Mouse (Mus musculus): ENCODE data around the gene Pde3b. TPM values are rescaled to one million over a fixed set of nuclear protein-coding genes. Genes with fewer than 3 reads are reported as not detected.

The Pde3b gene
- polyA plus RNA-seq, 1 experiment from 2014 or later = 9.2 TPM

DNA sequence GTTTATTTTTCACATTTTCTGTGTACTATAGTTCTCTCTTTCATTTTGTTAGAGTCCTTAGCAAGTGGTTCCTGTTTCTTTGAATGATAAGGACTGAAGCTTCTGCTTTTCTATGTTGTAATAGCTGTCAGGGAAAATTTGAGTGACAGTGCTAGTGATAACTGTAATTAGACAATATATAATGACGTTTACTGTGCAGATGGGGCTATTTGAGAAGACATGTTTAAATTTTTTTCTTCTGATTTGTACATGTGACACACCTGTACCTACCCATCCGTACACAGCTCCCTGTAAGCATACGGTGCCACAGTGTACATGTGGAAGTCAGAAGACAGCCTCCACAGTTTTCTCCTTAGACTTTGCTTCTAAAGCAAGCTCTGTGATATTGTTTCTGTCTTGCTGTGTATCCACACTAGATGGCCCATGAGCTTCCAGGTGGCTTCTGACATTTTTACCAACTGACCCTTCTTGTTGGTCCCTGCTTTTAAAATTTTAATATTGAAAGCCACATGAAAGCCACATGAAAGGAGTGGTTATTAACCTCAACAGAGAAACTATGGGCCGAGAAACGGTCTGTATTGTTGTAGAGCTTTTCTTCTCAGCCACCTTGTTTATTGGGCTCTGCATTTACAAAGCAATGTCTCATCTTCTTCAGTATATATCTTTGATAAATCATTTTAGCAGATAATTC lies 38.4 kb downstream of the Pde3b start:
- no peaks in the 10 kb centered on the region for H3K9me3 ChIP-seq
- no peaks in the 10 kb centered on the region for H3K4me1 ChIP-seq
- no peak overlapping the region for H3K4me3 ChIP-seq
- H3K27ac ChIP-seq = no peak overlapping the region
- 92% methylated on average over 5 of the region's 5 CpGs for WGBS
- DNase-seq (ENCODE audit: extremely low spot score, low spot score) = no peak
- no peaks in the 10 kb centered on the region for H3K27me3 ChIP-seq (ENCODE audit: poor library complexity, severe bottlenecking)
- H3K36me3 ChIP-seq (replicated peaks) = peaks cover 7% of the 10 kb centered on the region

DNA sequence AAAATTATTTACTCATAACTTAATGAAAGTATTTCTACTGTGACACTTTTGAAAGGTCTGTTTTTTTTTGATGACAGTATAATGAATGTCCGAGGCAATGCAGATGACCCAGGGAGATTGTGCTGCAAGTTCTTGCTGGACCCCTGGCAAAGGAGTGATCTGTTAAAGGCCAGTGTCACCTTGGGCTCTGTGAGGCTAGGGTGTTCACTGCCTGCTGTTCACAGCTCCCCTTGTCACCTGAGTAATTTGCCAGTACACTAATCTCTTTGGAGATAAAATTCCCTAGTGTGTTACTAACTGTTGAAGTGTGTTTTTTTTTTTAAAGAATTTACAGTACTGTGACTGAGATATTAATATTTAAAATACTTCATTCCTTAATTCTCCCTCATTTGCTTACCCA lies 39.8 kb downstream of the Pde3b start:
- Histone ChIP-seq H3K9me3 (no peaks in the 10 kb centered on the region), H3K4me1 (0 out of 2 replicates have a peak, but pooled peaks cover 1% of the 10 kb centered on the region), H3K27me3 (ENCODE audit: poor library complexity, severe bottlenecking) (no peaks in the 10 kb centered on the region), H3K4me3 (no peak overlapping the region), H3K27ac (no peak overlapping the region), H3K36me3 (replicated peaks) (peaks cover 7% of the 10 kb centered on the region)
- WGBS = 86% methylated on average over 1 of the region's 1 CpGs
- DNase-seq (ENCODE audit: extremely low spot score, low spot score) = no peak

DNA sequence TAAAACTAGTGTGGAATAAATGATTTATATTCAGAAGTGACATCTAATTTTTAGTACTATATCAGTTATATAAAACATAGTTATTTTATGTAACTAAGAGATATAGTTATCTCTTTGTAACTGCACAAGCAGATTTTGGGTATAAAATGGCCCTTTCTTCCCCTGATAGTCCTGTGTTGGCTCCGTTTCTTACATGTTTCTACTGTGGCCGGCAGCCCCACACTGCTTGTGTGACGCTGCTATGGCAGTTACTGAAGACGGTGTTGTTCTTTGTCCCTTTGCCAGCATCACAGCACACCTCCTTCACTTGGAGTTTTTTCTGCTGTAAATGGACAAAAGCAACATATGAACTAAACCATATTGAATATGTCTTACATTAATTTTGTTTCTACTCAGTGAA lies 41.8 kb downstream of the Pde3b start:
- Histone ChIP-seq H3K4me3 (no peak overlapping the region), H3K9me3 (no peaks in the 10 kb centered on the region), H3K4me1 (0 out of 2 replicates have a peak, but pooled peaks cover 4% of the 10 kb centered on the region), H3K36me3 (replicated peaks) (peaks cover 7% of the 10 kb centered on the region), H3K27ac (no peak overlapping the region), H3K27me3 (ENCODE audit: poor library complexity, severe bottlenecking) (no peaks in the 10 kb centered on the region)
- WGBS = 93% methylated on average over 4 of the region's 4 CpGs
- no peak for DNase-seq (ENCODE audit: extremely low spot score, low spot score)

DNA sequence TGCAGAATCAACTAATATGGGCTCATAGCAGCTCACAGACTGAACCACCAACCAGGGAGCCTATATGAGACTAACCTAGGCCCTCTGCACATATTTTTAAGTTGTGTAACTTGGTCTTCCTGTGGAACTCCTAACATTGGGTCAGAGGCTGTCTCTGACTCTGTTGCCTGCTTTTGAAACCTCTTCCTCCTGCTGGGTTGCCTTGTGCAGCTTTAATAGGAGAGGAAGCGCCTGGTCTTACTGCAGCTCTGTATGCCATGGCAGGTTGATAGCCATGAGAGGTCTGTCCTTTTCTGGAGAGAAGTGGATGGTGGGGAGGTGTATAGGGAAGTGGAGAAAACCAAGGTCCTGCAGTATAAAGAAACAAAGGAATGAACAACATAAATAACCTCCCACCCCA lies 44.8 kb downstream of the Pde3b start:
- Histone ChIP-seq H3K4me1 (0 out of 2 replicates have a peak, but pooled peaks cover 4% of the 10 kb centered on the region), H3K27me3 (ENCODE audit: poor library complexity, severe bottlenecking) (no peaks in the 10 kb centered on the region), H3K36me3 (replicated peaks) (peaks cover 7% of the 10 kb centered on the region), H3K9me3 (no peaks in the 10 kb centered on the region), H3K27ac (no peak overlapping the region), H3K4me3 (no peak overlapping the region)
- DNase-seq (ENCODE audit: extremely low spot score, low spot score) = no peak
- 57% methylated on average over 1 of the region's 1 CpGs for WGBS

DNA sequence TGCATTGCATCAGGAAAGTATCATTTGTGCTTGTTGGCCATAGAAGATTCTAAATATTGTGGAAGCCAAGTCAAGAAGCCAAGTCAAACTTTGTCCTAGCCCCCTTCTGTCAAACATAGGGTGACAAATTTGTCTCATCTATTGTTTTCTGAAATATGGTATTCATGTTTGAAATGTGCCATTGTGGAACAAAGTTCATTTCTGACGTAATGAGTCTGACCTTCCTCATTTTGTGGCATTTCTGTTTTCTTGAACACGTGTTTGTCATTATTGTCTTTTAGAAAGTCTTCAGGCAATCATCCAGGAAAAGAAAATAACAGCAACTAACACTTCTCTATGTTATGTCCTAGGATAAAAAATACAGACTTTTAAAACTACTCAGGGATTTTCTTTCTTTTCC lies 46.6 kb downstream of the Pde3b start:
- 89% methylated on average over 2 of the region's 2 CpGs for WGBS
- H3K4me1 ChIP-seq = 0 out of 2 replicates have a peak, but pooled peaks cover 4% of the 10 kb centered on the region
- no peak for DNase-seq (ENCODE audit: extremely low spot score, low spot score)

DNA sequence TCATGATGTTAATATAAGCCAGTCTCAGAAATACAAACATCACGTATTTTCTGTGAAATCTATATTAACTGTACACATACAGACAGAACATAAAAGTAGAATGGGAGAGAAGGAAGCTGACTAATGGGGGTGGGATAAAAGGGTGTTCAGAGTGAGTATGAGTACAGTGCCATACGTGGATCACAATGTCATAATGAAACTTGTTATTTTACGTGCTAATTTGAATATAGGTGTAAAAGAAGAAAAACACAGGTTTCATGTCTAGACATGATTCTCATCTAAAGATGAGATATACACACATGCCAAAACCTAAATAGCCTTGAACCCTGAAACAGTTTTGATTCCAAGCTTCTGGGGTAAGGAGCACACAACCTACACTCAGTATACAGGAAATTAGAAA lies 51.3 kb downstream of the Pde3b start:
- H3K36me3 ChIP-seq (replicated peaks) = no peaks in the 10 kb centered on the region
- H3K27ac ChIP-seq = no peak overlapping the region
- H3K4me3 ChIP-seq = no peak overlapping the region
- H3K27me3 ChIP-seq (ENCODE audit: poor library complexity, severe bottlenecking) = no peaks in the 10 kb centered on the region
- no peaks in the 10 kb centered on the region for H3K9me3 ChIP-seq
- WGBS = 91% methylated on average over 3 of the region's 3 CpGs
- DNase-seq (ENCODE audit: extremely low spot score, low spot score) = no peak
- H3K4me1 ChIP-seq = no peaks in the 10 kb centered on the region

More for the DNA sequence above, 46.6 kb downstream of the Pde3b start:
- Histone ChIP-seq H3K36me3 (replicated peaks) (peaks cover 7% of the 10 kb centered on the region), H3K27me3 (ENCODE audit: poor library complexity, severe bottlenecking) (no peaks in the 10 kb centered on the region), H3K4me3 (no peak overlapping the region), H3K9me3 (no peaks in the 10 kb centered on the region), H3K27ac (no peak overlapping the region)

DNA sequence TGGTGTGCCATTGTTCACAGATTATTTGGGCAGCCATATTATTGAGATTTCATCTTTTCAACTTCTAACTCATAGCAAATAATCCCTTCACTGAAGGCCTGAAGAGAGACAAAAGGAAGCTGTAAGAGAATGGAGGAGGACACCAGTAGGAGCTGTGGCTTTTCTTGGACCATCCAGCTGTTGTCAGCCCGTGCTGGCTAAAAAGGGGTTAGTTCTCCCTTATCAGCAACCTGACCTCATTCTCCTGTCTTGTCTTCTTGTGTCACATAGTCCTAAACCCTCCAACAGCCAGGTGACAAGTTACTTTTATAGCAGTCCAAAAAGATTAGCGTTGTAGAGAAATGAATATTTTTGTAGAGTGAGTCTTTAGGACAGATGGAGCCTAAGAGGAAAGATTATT lies 57.4 kb downstream of the Pde3b start:
- no peaks in the 10 kb centered on the region for H3K9me3 ChIP-seq
- no peak overlapping the region for H3K4me3 ChIP-seq
- H3K36me3 ChIP-seq (replicated peaks) = no peaks in the 10 kb centered on the region
- H3K4me1 ChIP-seq = no peaks in the 10 kb centered on the region
- WGBS = 68% methylated on average over 2 of the region's 2 CpGs
- H3K27me3 ChIP-seq (ENCODE audit: poor library complexity, severe bottlenecking) = no peaks in the 10 kb centered on the region
- H3K27ac ChIP-seq = no peak overlapping the region
- no peak for DNase-seq (ENCODE audit: extremely low spot score, low spot score)

DNA sequence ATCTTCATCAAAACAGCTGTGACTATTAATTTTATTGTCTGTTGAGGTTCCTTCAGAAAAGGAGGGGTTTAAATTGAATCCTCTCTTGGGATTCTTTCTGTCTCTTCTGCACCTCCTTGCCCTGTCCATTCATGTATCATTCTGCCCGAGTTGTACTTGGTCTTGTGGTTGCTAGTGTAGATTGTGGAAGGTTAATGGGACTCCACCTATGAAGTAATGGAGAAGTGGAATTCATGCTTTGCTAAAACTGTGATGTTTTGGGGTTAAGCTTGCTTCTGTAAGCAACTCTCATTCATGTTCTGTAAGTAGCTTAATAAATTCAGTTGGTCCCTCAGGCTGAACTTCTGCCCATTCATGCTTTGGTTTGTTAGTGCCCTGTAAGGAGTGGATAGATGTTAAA lies 59.8 kb downstream of the Pde3b start:
- H3K27ac ChIP-seq = no peak overlapping the region
- DNase-seq (ENCODE audit: extremely low spot score, low spot score) = no peak
- no peak overlapping the region for H3K4me3 ChIP-seq
- H3K27me3 ChIP-seq (ENCODE audit: poor library complexity, severe bottlenecking) = no peaks in the 10 kb centered on the region
- 89% methylated on average over 1 of the region's 1 CpGs for WGBS
- H3K36me3 ChIP-seq (replicated peaks) = no peaks in the 10 kb centered on the region
- H3K4me1 ChIP-seq = peaks cover 5% of the 10 kb centered on the region
- H3K9me3 ChIP-seq = no peaks in the 10 kb centered on the region

DNA sequence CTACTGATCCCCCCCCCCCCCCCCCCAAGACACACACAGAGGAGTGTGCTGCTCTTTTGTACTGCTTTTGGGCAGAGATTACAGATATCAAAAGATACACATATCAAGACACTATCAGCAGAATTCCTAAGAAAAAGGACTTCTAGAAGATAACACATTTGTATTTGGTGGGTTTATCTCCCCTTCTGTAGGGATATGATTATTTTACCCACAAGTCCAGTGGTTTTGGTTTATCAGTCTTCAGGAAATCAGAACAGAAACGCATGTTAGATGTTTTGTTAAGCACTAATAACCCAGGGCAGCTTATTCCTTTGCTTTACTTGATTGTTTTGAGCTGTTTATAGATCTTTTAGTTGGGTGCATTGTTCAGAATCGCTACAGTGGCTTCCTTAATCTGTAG lies 62.8 kb downstream of the Pde3b start:
- WGBS = 90% methylated on average over 2 of the region's 2 CpGs
- no peaks in the 10 kb centered on the region for H3K36me3 ChIP-seq (replicated peaks)
- H3K4me1 ChIP-seq = peaks cover 5% of the 10 kb centered on the region
- no peak overlapping the region for H3K4me3 ChIP-seq
- no peak for DNase-seq (ENCODE audit: extremely low spot score, low spot score)
- no peaks in the 10 kb centered on the region for H3K9me3 ChIP-seq
- no peak overlapping the region for H3K27ac ChIP-seq
- H3K27me3 ChIP-seq (ENCODE audit: poor library complexity, severe bottlenecking) = no peaks in the 10 kb centered on the region

DNA sequence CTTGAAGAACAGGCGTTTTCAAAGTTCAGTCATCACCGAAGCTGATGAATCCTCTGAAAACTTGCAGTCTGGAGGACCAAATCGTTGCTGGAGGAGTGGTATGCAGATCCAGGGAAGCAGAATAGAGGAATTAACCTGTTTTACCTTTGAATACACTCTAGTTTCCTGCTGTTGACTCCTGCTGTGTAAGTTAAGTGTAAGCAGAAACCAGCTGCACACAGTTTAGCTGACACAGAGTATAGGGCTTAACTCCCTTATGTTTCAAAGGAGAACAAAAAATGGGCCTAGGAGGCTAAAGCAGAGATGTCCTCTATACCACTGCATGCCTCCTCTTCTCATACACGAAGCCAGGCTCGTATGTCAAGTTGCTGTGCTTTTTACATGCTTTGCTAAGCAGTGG lies 63.8 kb downstream of the Pde3b start:
- no peak overlapping the region for H3K27ac ChIP-seq
- H3K4me3 ChIP-seq = no peak overlapping the region
- H3K4me1 ChIP-seq = peaks cover 5% of the 10 kb centered on the region
- H3K27me3 ChIP-seq (ENCODE audit: poor library complexity, severe bottlenecking) = no peaks in the 10 kb centered on the region
- no peak for DNase-seq (ENCODE audit: extremely low spot score, low spot score)
- no peaks in the 10 kb centered on the region for H3K9me3 ChIP-seq
- no peaks in the 10 kb centered on the region for H3K36me3 ChIP-seq (replicated peaks)
- WGBS = 14% methylated on average over 5 of the region's 5 CpGs

DNA sequence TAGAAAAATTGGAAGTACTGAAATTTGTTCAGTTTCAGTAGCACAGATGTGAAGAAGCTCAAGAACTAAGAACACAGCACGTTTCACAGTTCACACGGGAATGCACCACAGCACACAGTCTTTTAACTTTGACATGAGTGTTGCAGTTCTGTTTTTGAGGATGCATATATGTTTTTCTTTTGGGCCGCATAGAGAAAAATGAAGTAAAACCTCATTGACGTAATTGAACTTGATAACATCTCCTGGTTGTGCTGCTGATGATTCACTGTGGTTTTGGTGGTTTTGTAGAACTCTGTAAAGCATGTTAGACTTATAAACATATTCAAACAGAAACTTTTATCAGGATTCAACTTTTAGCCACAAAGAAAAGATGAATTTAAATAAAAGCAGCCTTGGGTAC lies 64.7 kb downstream of the Pde3b start:
- Histone ChIP-seq H3K9me3 (no peaks in the 10 kb centered on the region), H3K27ac (no peak overlapping the region), H3K4me1 (peaks cover 5% of the 10 kb centered on the region), H3K27me3 (ENCODE audit: poor library complexity, severe bottlenecking) (no peaks in the 10 kb centered on the region), H3K4me3 (no peak overlapping the region), H3K36me3 (replicated peaks) (no peaks in the 10 kb centered on the region)
- DNase-seq (ENCODE audit: extremely low spot score, low spot score) = no peak
- 82% methylated on average over 4 of the region's 4 CpGs for WGBS

DNA sequence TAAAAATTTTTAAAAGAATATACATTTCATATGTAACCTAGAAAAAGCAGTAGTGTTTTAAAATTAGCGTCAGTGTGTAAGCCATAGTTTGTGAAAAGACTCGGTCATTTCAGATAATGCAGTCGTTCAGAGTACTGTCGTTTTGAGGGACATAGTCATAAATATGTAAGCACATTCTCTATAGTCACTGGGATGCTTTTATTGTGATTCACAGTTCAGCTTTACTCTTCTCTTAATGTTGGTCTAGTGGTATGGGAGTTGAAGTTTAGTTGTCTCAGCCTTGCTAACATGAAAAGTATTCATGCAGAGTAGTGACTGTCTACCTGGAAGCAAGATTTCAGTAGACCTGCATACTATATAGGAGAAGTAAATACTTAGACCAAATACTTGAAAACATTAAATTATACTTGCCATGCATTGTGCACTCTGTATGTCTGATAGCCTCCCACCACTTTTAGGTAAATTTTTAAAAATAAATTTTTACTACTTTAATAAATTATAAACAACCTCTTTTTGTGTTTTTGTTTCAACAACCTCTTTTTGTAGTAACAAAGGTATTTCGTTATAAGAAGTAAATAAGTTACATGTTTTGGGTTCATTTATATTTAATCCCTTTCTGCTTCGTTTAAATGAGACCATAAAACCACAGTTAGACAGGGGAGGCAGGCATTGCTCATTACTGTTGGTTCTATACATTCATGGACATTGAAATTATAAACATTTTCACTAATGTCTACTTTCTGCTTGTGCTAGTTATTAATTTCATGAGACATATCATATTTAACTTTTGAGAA lies 65.3 kb downstream of the Pde3b start:
- Histone ChIP-seq H3K27ac (no peak overlapping the region), H3K9me3 (no peaks in the 10 kb centered on the region), H3K4me1 (peaks cover 5% of the 10 kb centered on the region), H3K36me3 (replicated peaks) (no peaks in the 10 kb centered on the region), H3K4me3 (no peak overlapping the region), H3K27me3 (ENCODE audit: poor library complexity, severe bottlenecking) (no peaks in the 10 kb centered on the region)
- DNase-seq (ENCODE audit: extremely low spot score, low spot score) = no peak
- WGBS = 80% methylated on average over 6 of the region's 6 CpGs

DNA sequence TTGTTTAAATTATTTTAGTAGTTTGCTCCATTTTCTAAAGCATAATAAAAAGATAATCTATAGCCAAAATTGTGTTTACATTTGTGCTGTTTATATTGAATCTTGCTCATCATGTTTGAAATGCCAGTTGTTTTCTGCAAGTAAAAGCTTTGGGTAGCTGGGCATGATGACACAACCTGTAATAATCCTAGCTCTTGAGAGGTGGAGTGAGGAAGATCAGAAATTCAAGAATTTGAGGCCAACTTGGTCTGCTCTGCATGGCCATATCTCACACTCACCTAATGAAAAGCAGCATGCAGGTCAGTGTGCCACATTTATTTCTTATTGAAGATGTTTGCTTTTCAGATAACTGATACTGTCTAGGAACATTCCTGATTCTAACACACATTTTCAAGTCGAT lies 65.9 kb downstream of the Pde3b start:
- no peak overlapping the region for H3K27ac ChIP-seq
- H3K36me3 ChIP-seq (replicated peaks) = no peaks in the 10 kb centered on the region
- peaks cover 5% of the 10 kb centered on the region for H3K4me1 ChIP-seq
- DNase-seq (ENCODE audit: extremely low spot score, low spot score) = no peak
- H3K27me3 ChIP-seq (ENCODE audit: poor library complexity, severe bottlenecking) = no peaks in the 10 kb centered on the region
- 78% methylated on average over 1 of the region's 1 CpGs for WGBS
- no peak overlapping the region for H3K4me3 ChIP-seq
- no peaks in the 10 kb centered on the region for H3K9me3 ChIP-seq

Measured in forebrain, embryonic 10.5 days (tissue).